Mouse (Mus musculus) cerebellum, adult 2 months (tissue): Measurements from ENCODE around the gene Dstyk.

Source experiments
- CTCF ChIP-seq: fragments of 200-500 bp; IDR thresholded peaks from 2 replicates; pipeline ENCODE4 v1.5.1; 2011; ENCODE audit warnings: low read depth, mild to moderate bottlenecking, control low read depth, low read length, moderate library complexity, borderline replicate concordance; ENCODE audit not compliant: insufficient read depth
- POLR2A ChIP-seq: fragments of 200-500 bp; IDR thresholded peaks from 2 replicates; pipeline ENCODE4 v1.6.1; 2011; ENCODE audit warnings: low read length, control low read depth, borderline replicate concordance; ENCODE audit not compliant: insufficient read depth

- TF ChIP-seq CTCF: no peak
- TF ChIP-seq POLR2A: no peak
Measured at GRCm38 (mm10) chr1:132420662-132421061, 3.3 kb downstream of the Dstyk start.
